27 mouse cellular contexts compared by ENCODE assay signal in the genomic region with DNA sequence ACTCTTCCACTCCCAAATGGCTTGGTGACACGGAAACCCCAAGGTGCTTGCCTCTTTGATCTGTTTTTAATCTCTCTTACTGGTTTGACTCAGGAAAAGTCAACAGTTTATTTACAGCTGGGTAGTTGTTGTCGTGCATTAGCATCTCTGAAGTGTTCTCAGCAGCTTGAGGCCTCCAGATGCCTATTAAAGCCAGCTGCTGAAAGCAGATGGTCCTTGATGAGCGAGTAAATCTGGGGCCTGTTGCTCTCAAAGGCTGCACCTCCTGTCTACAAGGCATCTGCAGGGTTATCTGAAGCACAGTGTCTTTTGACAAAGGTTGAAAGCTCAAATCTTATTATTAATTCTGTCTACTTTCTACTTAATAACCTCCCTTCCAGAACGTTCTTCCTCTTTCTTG. TPM values are rescaled to one million over a fixed set of nuclear protein-coding genes. Genes with fewer than 3 reads are reported as not detected.
DNase-seq lines count a peak whose midpoint lies in the region; ATAC-seq and TF ChIP-seq lines count a peak whose summit lies in the region.
"Had no signal": no experiment of that assay in that cellular context is flagged by ENCODE, and none has a peak within 500 bp of the region (broad histone marks: within the 10 kb centered on the region; RNA-seq: fewer than 3 reads in every experiment).

No protein-coding gene starts in this region.

- DNase-seq in hindbrain, postnatal 0 days (ENCODE audit: low spot score) = peak; percentile 29
- no peak for DNase-seq in hindbrain, embryonic 11.5 days (ENCODE audit: low spot score)
- peak; percentile 59 for DNase-seq in MN1 (ENCODE audit: low spot score)
- DNase-seq in lung, postnatal 36 days = no peak
- no peak for DNase-seq in left cerebral cortex, postnatal 4 days
- no peak for DNase-seq in frontal cortex, postnatal 10 days (ENCODE audit: low spot score in 2 of 2)
- DNase-seq: adrenal gland, adult 8-10 months; adrenal gland, postnatal 25 days; cerebellum, adult 11-12 months; cerebellum, adult 8-10 months; cerebellum, postnatal 10 days; cerebellum, postnatal 36 days; embryo, embryonic 11 days; forebrain, postnatal 0 days; gastrocnemius, postnatal 25 days had no signal

- intact Hi-C loops in left cerebral cortex, postnatal 4 days (cut with DNase I) = no loop called here

- no peak for ATAC-seq in hindbrain, postnatal 0 days
- ATAC-seq in hindbrain, embryonic 11.5 days (ENCODE audit: low FRiP score) = no peak
- ATAC-seq: activated CD4-positive, CD25-positive, alpha-beta regulatory T cell, adult 4 months; CD4-positive, CD25-positive, alpha-beta regulatory T cell, adult 4 months; forebrain, postnatal 0 days; hindbrain, embryonic 16.5 days; inflammation-experienced regulatory T-cells, adult 6 months had no signal

- H3K9ac ChIP-seq in hindbrain, postnatal 0 days (replicated peaks; ENCODE audit: low read length) = no peak overlapping the region
- H3K9ac ChIP-seq in hindbrain, embryonic 11.5 days (ENCODE audit: low read depth, low read length) = no peak overlapping the region
- H3K9ac ChIP-seq: embryonic facial prominence, embryonic 13.5 days; forebrain, embryonic 12.5 days; forebrain, postnatal 0 days; hindbrain, embryonic 13.5 days had no signal

- H3K27ac ChIP-seq in hindbrain, postnatal 0 days = no peak overlapping the region
- H3K27ac ChIP-seq in hindbrain, embryonic 11.5 days (ENCODE audit: low read depth, low read length) = no peak overlapping the region
- peak overlapping the region; percentile 26 for H3K27ac ChIP-seq in bone marrow macrophage, adult 2 months (ENCODE audit: insufficient read depth, low read depth, low read length)
- peak overlapping the region; percentile 26; the same call in 1 of the 2 replicates for H3K27ac ChIP-seq in olfactory bulb, adult 2 months (ENCODE audit: insufficient read depth, low read depth, low read length)
- H3K27ac ChIP-seq: embryonic facial prominence, embryonic 10.5 days; embryonic facial prominence, embryonic 13.5 days; forebrain, embryonic 12.5 days; hindbrain, embryonic 13.5 days had no signal

- WGBS in hindbrain, postnatal 0 days = 61% methylated on average over 4 of the region's 4 CpGs
- WGBS in hindbrain, embryonic 11.5 days = 61% methylated on average over 4 of the region's 4 CpGs
- WGBS in olfactory bulb, adult 2 months = 46% methylated on average over 4 of the region's 4 CpGs

- no peaks in the 10 kb centered on the region for H3K27me3 ChIP-seq in hindbrain, postnatal 0 days (ENCODE audit: insufficient read depth, low read length)
- no peaks in the 10 kb centered on the region for H3K27me3 ChIP-seq in hindbrain, embryonic 11.5 days (ENCODE audit: control insufficient read depth, insufficient read depth, low read length)
- H3K27me3 ChIP-seq: embryonic facial prominence, embryonic 13.5 days; forebrain, embryonic 12.5 days; hindbrain, embryonic 13.5 days had no signal

- TF ChIP-seq CTCF in hindbrain, postnatal 0 days (IDR thresholded peaks at IDR 0.05; ENCODE audit: low read depth) = no peak
- TF ChIP-seq CTCF in bone marrow macrophage, adult 2 months (IDR thresholded peaks at IDR 0.05; ENCODE audit: low read depth, low read length) = no peak
- TF ChIP-seq CTCF in olfactory bulb, adult 2 months (IDR thresholded peaks at IDR 0.05; ENCODE audit: insufficient read depth, low read depth, low read length) = no peak

- no peak overlapping the region for H3K4me3 ChIP-seq in hindbrain, postnatal 0 days (ENCODE audit: low read length)
- no peak overlapping the region for H3K4me3 ChIP-seq in hindbrain, embryonic 11.5 days (ENCODE audit: low read depth, low read length)
- H3K4me3 ChIP-seq in bone marrow macrophage, adult 2 months (ENCODE audit: insufficient read depth, low read length) = no peak overlapping the region
- H3K4me3 ChIP-seq in olfactory bulb, adult 2 months (ENCODE audit: insufficient read depth, low read depth, low read length) = no peak overlapping the region
- H3K4me3 ChIP-seq: embryonic facial prominence, embryonic 10.5 days; embryonic facial prominence, embryonic 13.5 days; erythroblast, embryonic 14.5 days; forebrain, embryonic 12.5 days; hindbrain, embryonic 13.5 days had no signal

- peaks cover 33% of the 10 kb centered on the region; the same call in 1 of the 2 replicates for H3K36me3 ChIP-seq in hindbrain, postnatal 0 days (ENCODE audit: insufficient read depth, low read length)
- H3K36me3 ChIP-seq in hindbrain, embryonic 11.5 days (ENCODE audit: control insufficient read depth, insufficient read depth, low read length) = peaks cover 9% of the 10 kb centered on the region

- H3K4me2 ChIP-seq in hindbrain, postnatal 0 days (ENCODE audit: low read depth, low read length) = no peak overlapping the region
- H3K4me2 ChIP-seq in hindbrain, embryonic 11.5 days (replicated peaks; ENCODE audit: low read depth, low read length) = no peak overlapping the region
- H3K4me2 ChIP-seq: embryonic facial prominence, embryonic 13.5 days; forebrain, embryonic 12.5 days; heart, embryonic 11.5 days; hindbrain, embryonic 13.5 days had no signal

- no peak for TF ChIP-seq POLR2A in bone marrow macrophage, adult 2 months (IDR thresholded peaks at IDR 0.05; ENCODE audit: borderline replicate concordance, low read depth, low read length)
- no peak for TF ChIP-seq POLR2A in olfactory bulb, adult 2 months (IDR thresholded peaks at IDR 0.05; ENCODE audit: insufficient read depth, low read depth, low read length)

- no peaks in the 10 kb centered on the region for H3K4me1 ChIP-seq in hindbrain, postnatal 0 days (ENCODE audit: insufficient read depth, low read length)
- no peaks in the 10 kb centered on the region for H3K4me1 ChIP-seq in hindbrain, embryonic 11.5 days (replicated peaks; ENCODE audit: control insufficient read depth, insufficient read depth, low read length)
- H3K4me1 ChIP-seq in bone marrow macrophage, adult 2 months (ENCODE audit: control insufficient read depth, insufficient read depth, low read length) = peaks cover 23% of the 10 kb centered on the region
- no peaks in the 10 kb centered on the region; the same call in 1 of the 2 replicates for H3K4me1 ChIP-seq in olfactory bulb, adult 2 months (ENCODE audit: control insufficient read depth, insufficient read depth, low read length)
- H3K4me1 ChIP-seq: embryonic facial prominence, embryonic 10.5 days; embryonic facial prominence, embryonic 13.5 days; forebrain, embryonic 12.5 days; hindbrain, embryonic 13.5 days had no signal

- H3K9me3 ChIP-seq in hindbrain, postnatal 0 days (ENCODE audit: low read length) = 0 out of 2 replicates have a peak, but pooled peaks cover 4% of the 10 kb centered on the region
- H3K9me3 ChIP-seq in hindbrain, embryonic 11.5 days (ENCODE audit: control insufficient read depth, low read length) = no peaks in the 10 kb centered on the region
- H3K9me3 ChIP-seq: embryonic facial prominence, embryonic 10.5 days; embryonic facial prominence, embryonic 13.5 days; forebrain, embryonic 12.5 days; hindbrain, embryonic 13.5 days had no signal

RNA-seq across cellular contexts. Expression of gene Fmc1, which starts 37.7 kb away (rescaled TPM):
- 22.5 and 55.8 TPM in 2 replicates for total RNA-seq in hindbrain, postnatal 0 days (2014; rRNA removed)
- 256 and 260 TPM in 2 replicates for polyA plus RNA-seq in hindbrain, postnatal 0 days (2015; fragmentation: Nextera tagmentation; extraction: Ambion mirVana)
- 118 and 124 TPM in 2 replicates for polyA plus RNA-seq in hindbrain, embryonic 11.5 days (2014; fragmentation: Nextera tagmentation; extraction: Ambion mirVana)
- polyA plus RNA-seq in bone marrow macrophage, adult 2 months (2012; ENCODE audit: insufficient read depth, insufficient read length, missing spikeins) = 11.6 and 11.7 TPM in 2 replicates
- not detected in 2 replicates for polyA plus RNA-seq in olfactory bulb, adult 2 months (2012; ENCODE audit: insufficient read depth, insufficient read length, low replicate concordance, missing spikeins)
- 10 to 100 TPM; 49.6 to 52.0 TPM for total RNA-seq in left cerebral cortex, postnatal 4 days (2021)

RNA-seq across cellular contexts. Expression of gene Luc7l2, which starts 55.5 kb away (rescaled TPM):
- total RNA-seq in hindbrain, postnatal 0 days (2014; rRNA removed) = 45.0 and 54.3 TPM in 2 replicates
- 36.7 and 44.4 TPM in 2 replicates for polyA plus RNA-seq in hindbrain, postnatal 0 days (2015; fragmentation: Nextera tagmentation; extraction: Ambion mirVana)
- polyA plus RNA-seq in hindbrain, embryonic 11.5 days (2014; fragmentation: Nextera tagmentation; extraction: Ambion mirVana) = 38.0 and 52.6 TPM in 2 replicates
- polyA plus RNA-seq in bone marrow macrophage, adult 2 months (2012; ENCODE audit: insufficient read depth, insufficient read length, missing spikeins) = 204 and 243 TPM in 2 replicates
- polyA plus RNA-seq in olfactory bulb, adult 2 months (2012; ENCODE audit: insufficient read depth, insufficient read length, low replicate concordance, missing spikeins) = 128 TPM in 1 of 2 replicates, not detected in the other
- 100 to 1,000 TPM; 182 TPM for total RNA-seq in left cerebral cortex, postnatal 4 days (2021)

Comparison
In these comparisons a context has a peak if more than half of its experiments do, and no peak if none do; other contexts are left out.
1. DNase-seq: peak in hindbrain, postnatal 0 days (single experiment) and MN1 (single experiment); none in hindbrain, embryonic 11.5 days (single experiment), lung, postnatal 36 days (single experiment), left cerebral cortex, postnatal 4 days (single experiment) and frontal cortex, postnatal 10 days (0 of 2).
2. H3K27ac ChIP-seq: peak in bone marrow macrophage, adult 2 months (single experiment) and olfactory bulb, adult 2 months (single experiment); none in hindbrain, postnatal 0 days (single experiment) and hindbrain, embryonic 11.5 days (single experiment).
3. RNA of gene Fmc1, which starts 37.7 kb away (polyA plus RNA-seq): 256 to 260 TPM in hindbrain, postnatal 0 days, 118 to 124 TPM in hindbrain, embryonic 11.5 days and 11.6 to 11.7 TPM in bone marrow macrophage, adult 2 months; not detected in olfactory bulb, adult 2 months; every median in the first group is over 10 times any median in the second.